Mouse (Mus musculus) stomach, embryonic 15.5 days (tissue): ENCODE data around the gene Tmem79. TPM values are rescaled to one million over a fixed set of nuclear protein-coding genes. Genes with fewer than 3 reads are reported as not detected.
"Not testable (repeated sequence)": the region's sequence is repeated elsewhere in the genome, so short reads cannot be mapped to it uniquely, and the experiment has no call there.

Experiments used
- ATAC-seq: fragments of 200-750 bp; cut with Nextera tagmentation; 2 replicates; pipeline ENCODE4 v1.8.0; 2017; ENCODE audit warnings: low read depth, moderate number of reproducible peaks, moderate TSS enrichment; ENCODE audit not compliant: insufficient read depth, low FRiP score
- H3K27ac ChIP-seq: fragments of 300-500 bp; sonication (generic); 2 replicates; pipeline ENCODE4 v1.5.1; 2015; ENCODE audit warnings: mild to moderate bottlenecking, inconsistent platforms
- H3K27me3 ChIP-seq: fragments of 300-500 bp; sonication (generic); replicated peaks from 2 replicates; pipeline ENCODE4 v1.6.1; 2015; ENCODE audit warnings: inconsistent platforms
- H3K36me3 ChIP-seq: fragments of 300-500 bp; sonication (generic); 2 replicates; pipeline ENCODE4 v1.6.1; 2015; ENCODE audit warnings: inconsistent platforms
- H3K4me1 ChIP-seq: fragments of 300-500 bp; sonication (generic); 2 replicates; pipeline ENCODE4 v1.6.1; 2015; ENCODE audit warnings: inconsistent platforms
- H3K4me2 ChIP-seq: fragments of 300-500 bp; sonication (generic); 2 replicates; pipeline ENCODE4 v1.6.1; 2015; ENCODE audit warnings: mild to moderate bottlenecking, inconsistent platforms
- H3K4me3 ChIP-seq: fragments of 300-500 bp; sonication (generic); replicated peaks from 2 replicates; pipeline ENCODE4 v1.5.1; 2015; ENCODE audit warnings: inconsistent platforms
- H3K9ac ChIP-seq: fragments of 300-500 bp; sonication (generic); 2 replicates; pipeline ENCODE4 v1.6.1; 2015; ENCODE audit warnings: inconsistent platforms
- H3K9me3 ChIP-seq: fragments of 300-500 bp; sonication (generic); 2 replicates; pipeline ENCODE4 v1.6.1; 2016; ENCODE audit warnings: inconsistent platforms
- WGBS: fragments of 180-500 bp; shearing (Covaris S2); methylation state at CpG from one replicate; pipeline ENCODE4 v1.1.7; 2015; 5-methylcytosine and 5-hydroxymethylcytosine counted together
- polyA plus RNA-seq: library from polyadenylated mRNA; unstranded; fragments of >200 nt; fragmentation: Nextera tagmentation; extraction: Ambion mirVana; gene quantifications from 2 replicates; pipeline ENCODE4 v1.2.1, GENCODE M21; 2015

Gene Tmem79
- polyA plus RNA-seq, result 21.6 and 30.6 TPM in 2 replicates

GRCm38 (mm10) chr3:88336058-88337013, at the start of gene Tmem79, which contains the start of gene Smg5:
Gene Tmem79, minus strand, starts transcription at chr3:88336148.
Gene Smg5, plus strand, starts transcription at chr3:88336260.
- no peaks in the 10 kb centered on the region for H3K9me3 ChIP-seq
- H3K4me1 ChIP-seq, result peaks cover 11% of the 10 kb centered on the region
- no peaks in the 10 kb centered on the region for H3K36me3 ChIP-seq
- 1% methylated on average over 50 of the region's 66 CpGs for WGBS
- no peaks in the 10 kb centered on the region for H3K27me3 ChIP-seq
- ATAC-seq, result peak; percentile 90
- H3K4me2 ChIP-seq, result peak within 1 kb of the TSS; percentile 72
- H3K9ac ChIP-seq, result peak within 1 kb of the TSS; percentile 84
- H3K27ac ChIP-seq, result peak within 1 kb of the TSS; percentile 98
- peak within 1 kb of the TSS; percentile 77 for H3K4me3 ChIP-seq

- Histone ChIP-seq H3K4me2 (no peak within 1 kb of the TSS), H3K27ac (no peak within 1 kb of the TSS), H3K27me3 (no peaks in the 10 kb centered on the region), H3K9ac (no peak within 1 kb of the TSS), H3K4me3 (no peak within 1 kb of the TSS), H3K9me3 (no peaks in the 10 kb centered on the region), H3K4me1 (no peaks in the 10 kb centered on the region; the same call in 1 of the 2 replicates), H3K36me3 (no peaks in the 10 kb centered on the region)
- ATAC-seq, result no peak
- 79% methylated on average over 5 of the region's 5 CpGs for WGBS
These were observed 48.4 kb upstream of the Tmem79 start, which contains the start of gene Bglap for GRCm38 (mm10) chr3:88384364-88384763. Gene Bglap, minus strand, starts transcription at chr3:88384464.

GRCm38 (mm10) chr3:88382383-88382782, 46.4 kb upstream of the Tmem79 start:
- not testable (repeated sequence) for H3K27me3 ChIP-seq, H3K4me3 ChIP-seq, H3K36me3 ChIP-seq, H3K9ac ChIP-seq, H3K4me2 ChIP-seq, ATAC-seq, H3K9me3 ChIP-seq, H3K4me1 ChIP-seq, H3K27ac ChIP-seq
- 45% methylated on average over 3 of the region's 7 CpGs for WGBS

- 7% methylated on average over 20 of the region's 22 CpGs for WGBS
- peak; percentile 84 for ATAC-seq
- Histone ChIP-seq H3K4me2 (peak overlapping the region; percentile 52), H3K4me3 (peak overlapping the region; percentile 19), H3K27ac (peak overlapping the region; percentile 57; the same call in 1 of the 2 replicates)
- not testable (repeated sequence) for H3K9ac ChIP-seq, H3K27me3 ChIP-seq, H3K36me3 ChIP-seq, H3K9me3 ChIP-seq, H3K4me1 ChIP-seq
These were observed 45.7 kb upstream of the Tmem79 start for GRCm38 (mm10) chr3:88381389-88382315.

GRCm38 (mm10) chr3:88378599-88378998, 42.7 kb upstream of the Tmem79 start, which contains the start of gene Bglap2:
Gene Bglap2, minus strand, starts transcription at chr3:88378699.
- H3K36me3 ChIP-seq, H3K9ac ChIP-seq, H3K4me1 ChIP-seq, H3K27ac ChIP-seq, H3K4me2 ChIP-seq, H3K9me3 ChIP-seq, ATAC-seq, H3K4me3 ChIP-seq, H3K27me3 ChIP-seq: not testable (repeated sequence)
- WGBS, result 78% methylated on average over 5 of the region's 5 CpGs

- ATAC-seq, H3K9me3 ChIP-seq, H3K4me1 ChIP-seq, H3K36me3 ChIP-seq, H3K9ac ChIP-seq, H3K27ac ChIP-seq, H3K27me3 ChIP-seq: not testable (repeated sequence)
- 23% methylated on average over 6 of the region's 7 CpGs for WGBS
- peak overlapping the region; percentile 17 for H3K4me3 ChIP-seq
- peak overlapping the region; percentile 53 for H3K4me2 ChIP-seq
These were observed 40.7 kb upstream of the Tmem79 start for GRCm38 (mm10) chr3:88376644-88377043.

- peak; percentile 90 for ATAC-seq
- H3K36me3 ChIP-seq, H3K4me1 ChIP-seq, H3K27me3 ChIP-seq, H3K9ac ChIP-seq, H3K9me3 ChIP-seq: not testable (repeated sequence)
- Histone ChIP-seq H3K27ac (peak overlapping the region; percentile 26; the same call in 1 of the 2 replicates), H3K4me2 (peak overlapping the region; percentile 53), H3K4me3 (peak overlapping the region; percentile 17)
- WGBS, result 10% methylated on average over 19 of the region's 19 CpGs
These were observed 40.0 kb upstream of the Tmem79 start for GRCm38 (mm10) chr3:88375750-88376626.

GRCm38 (mm10) chr3:88372643-88373042, 36.7 kb upstream of the Tmem79 start, which contains the start of gene Bglap3:
Gene Bglap3, minus strand, starts transcription at chr3:88372743.
- not testable (repeated sequence) for H3K27ac ChIP-seq, H3K4me1 ChIP-seq, H3K27me3 ChIP-seq, H3K9ac ChIP-seq, H3K9me3 ChIP-seq, H3K4me2 ChIP-seq, H3K4me3 ChIP-seq, H3K36me3 ChIP-seq, ATAC-seq
- WGBS, result 90% methylated on average over 9 of the region's 9 CpGs

- not testable (repeated sequence) for H3K4me2 ChIP-seq, H3K9ac ChIP-seq, H3K36me3 ChIP-seq, H3K4me3 ChIP-seq, H3K27ac ChIP-seq, ATAC-seq, H3K9me3 ChIP-seq
- WGBS, result 82% methylated on average over 7 of the region's 7 CpGs
- Histone ChIP-seq H3K4me1 (peaks cover 12% of the 10 kb centered on the region; the same call in 1 of the 2 replicates), H3K27me3 (peaks cover 12% of the 10 kb centered on the region)
These were observed 32.6 kb upstream of the Tmem79 start for GRCm38 (mm10) chr3:88368511-88368910.

- 41% methylated on average over 4 of the region's 7 CpGs for WGBS
- not testable (repeated sequence) for H3K9ac ChIP-seq
- peaks cover 12% of the 10 kb centered on the region; the same call in 1 of the 2 replicates for H3K4me1 ChIP-seq
These were observed 31.6 kb upstream of the Tmem79 start for GRCm38 (mm10) chr3:88367517-88367916.

More at GRCm38 (mm10) chr3:88367517-88367916, 31.6 kb upstream of the Tmem79 start:
- not testable (repeated sequence) for H3K4me3 ChIP-seq, H3K27ac ChIP-seq, H3K4me2 ChIP-seq, H3K9me3 ChIP-seq, H3K36me3 ChIP-seq, ATAC-seq
- H3K27me3 ChIP-seq, result peaks cover 12% of the 10 kb centered on the region
